Mouse (Mus musculus): Measurements from ENCODE around the gene Tmppe.
"Not testable (repeated sequence)": the region's sequence is repeated elsewhere in the genome, so short reads cannot be mapped to it uniquely, and the experiment has no call there.

Tmppe gene

DNA sequence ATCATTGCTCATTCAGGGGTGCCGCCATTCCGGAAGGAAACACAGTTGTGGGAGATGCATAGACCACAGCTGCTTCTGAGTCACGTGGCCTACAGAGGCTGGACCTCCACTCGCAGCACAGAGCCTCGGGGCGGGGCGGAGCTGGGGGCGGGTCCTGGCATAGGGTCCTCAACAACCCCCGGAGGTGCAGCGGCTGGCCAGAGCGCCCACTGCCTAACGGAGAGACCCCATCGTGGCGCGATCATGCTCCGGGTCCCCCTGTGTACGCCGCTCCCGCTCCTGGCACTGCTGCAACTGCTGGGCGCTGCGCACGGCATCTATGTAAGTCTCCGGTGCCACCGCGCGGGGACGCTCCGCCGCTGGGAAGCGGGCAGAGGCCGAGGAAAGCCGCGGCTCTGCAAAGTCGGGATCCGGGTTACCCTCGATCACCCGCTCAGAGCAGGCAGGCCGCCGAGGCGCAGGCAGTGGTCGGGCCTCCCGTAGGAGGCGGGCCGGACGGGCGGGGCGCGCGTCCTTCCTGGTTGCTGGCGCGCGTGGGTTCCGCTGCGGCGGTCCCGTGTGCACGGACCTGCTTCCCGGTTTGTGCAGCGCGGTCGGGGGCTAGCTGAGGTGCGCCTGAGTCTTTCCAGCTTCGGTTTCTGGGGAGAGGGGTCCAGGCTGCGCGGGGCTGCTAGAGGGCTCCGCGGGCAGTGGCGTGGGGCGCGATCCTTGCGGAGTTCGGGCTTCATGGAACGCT, at the start of gene Tmppe, which contains the start of gene Glb1:
Gene Tmppe (plus strand): TSS at position 157 of the 736 bp plus-strand sequence.
Gene Glb1 (plus strand): TSS at position 128 of the 736 bp plus-strand sequence.
- DNase-seq (ENCODE audit: low spot score) = peak; percentile 80

GRCm38 (mm10) chr9:114367783-114368470, 33.0 kb upstream of the Tmppe start:
- DNase-seq (ENCODE audit: low spot score) = peak; percentile 35

GRCm38 (mm10) chr9:114368471-114368858, 32.4 kb upstream of the Tmppe start:
- DNase-seq (ENCODE audit: low spot score) = no peak

DNA sequence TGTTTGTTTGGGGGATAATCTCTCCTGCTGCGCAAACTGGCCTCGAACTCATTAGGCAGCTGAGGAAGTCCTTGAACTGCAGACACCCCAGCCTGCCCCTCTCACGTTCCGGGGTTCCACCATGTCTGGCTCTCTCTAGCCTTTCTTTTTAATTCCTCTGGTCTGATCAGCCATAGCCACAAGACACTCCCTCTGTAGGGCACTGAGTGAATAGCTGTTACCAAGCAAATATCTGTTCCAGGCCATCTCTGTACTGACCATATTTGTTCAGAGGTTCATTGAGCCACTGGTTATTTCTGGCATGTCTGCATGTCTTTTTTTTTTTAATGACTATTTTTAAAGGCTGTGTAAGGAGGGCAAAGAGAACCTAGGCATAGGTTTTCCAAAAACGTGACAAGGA, 31.5 kb upstream of the Tmppe start:
- not testable (repeated sequence) for DNase-seq (ENCODE audit: low spot score)

GRCm38 (mm10) chr9:114371717-114372116, 29.2 kb upstream of the Tmppe start:
- DNase-seq (ENCODE audit: low spot score) = not testable (repeated sequence)

DNA sequence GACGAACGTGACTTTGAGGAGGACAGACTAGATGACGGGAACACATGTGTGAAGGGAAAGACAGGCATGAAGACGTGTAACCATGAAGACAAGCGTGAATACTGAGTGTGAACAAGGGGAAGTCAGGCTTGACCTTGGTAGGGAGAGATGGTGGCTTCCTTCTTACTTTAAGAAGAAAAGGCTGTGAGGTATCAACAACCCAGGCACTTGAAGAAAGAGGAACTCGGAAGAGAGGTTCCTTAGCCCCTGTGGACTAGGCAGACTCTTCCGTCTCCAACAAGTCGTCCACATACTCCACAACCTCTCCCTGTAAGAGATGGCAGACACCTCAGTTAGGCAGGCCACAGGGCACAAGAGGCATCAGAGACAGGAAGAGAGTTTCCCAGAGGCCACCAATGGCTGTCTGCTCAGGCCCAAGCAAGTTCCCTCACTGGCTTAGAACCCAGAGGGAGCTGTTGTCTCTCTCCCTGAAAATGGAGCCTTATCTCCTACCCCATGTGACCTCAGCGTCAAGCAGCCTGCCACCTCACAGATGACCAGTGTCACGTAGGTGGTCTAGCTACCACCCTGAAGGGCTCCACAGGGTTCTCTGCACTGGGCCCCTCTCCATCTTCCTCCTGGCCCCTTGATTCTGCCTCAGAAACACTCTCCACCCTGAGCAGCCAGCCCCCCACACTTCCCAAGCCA, 25.5 kb upstream of the Tmppe start:
- DNase-seq (ENCODE audit: low spot score) = no peak

GRCm38 (mm10) chr9:114377168-114377567, 23.7 kb upstream of the Tmppe start:
- no peak for DNase-seq (ENCODE audit: low spot score)

DNA sequence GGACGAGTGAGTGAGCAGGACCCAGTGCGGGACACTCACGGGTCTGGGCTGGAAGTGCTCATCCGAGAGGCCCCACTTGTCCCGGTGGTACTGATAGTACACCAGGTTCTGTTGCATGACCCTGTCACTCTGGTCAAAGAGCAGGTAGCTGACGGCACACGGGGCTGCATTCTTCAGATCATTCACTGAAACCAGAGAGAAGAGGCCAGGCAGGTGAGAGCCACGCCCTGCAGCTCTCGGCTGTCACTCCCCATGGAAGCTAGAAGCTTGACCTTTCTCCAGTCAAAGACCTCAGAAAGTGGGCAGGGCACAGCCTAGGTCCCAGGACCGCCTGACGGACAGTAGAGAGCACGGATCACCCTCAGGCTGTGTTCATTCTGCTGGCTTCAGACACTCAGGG, 21.0 kb upstream of the Tmppe start:
- DNase-seq (ENCODE audit: low spot score) = no peak

DNA sequence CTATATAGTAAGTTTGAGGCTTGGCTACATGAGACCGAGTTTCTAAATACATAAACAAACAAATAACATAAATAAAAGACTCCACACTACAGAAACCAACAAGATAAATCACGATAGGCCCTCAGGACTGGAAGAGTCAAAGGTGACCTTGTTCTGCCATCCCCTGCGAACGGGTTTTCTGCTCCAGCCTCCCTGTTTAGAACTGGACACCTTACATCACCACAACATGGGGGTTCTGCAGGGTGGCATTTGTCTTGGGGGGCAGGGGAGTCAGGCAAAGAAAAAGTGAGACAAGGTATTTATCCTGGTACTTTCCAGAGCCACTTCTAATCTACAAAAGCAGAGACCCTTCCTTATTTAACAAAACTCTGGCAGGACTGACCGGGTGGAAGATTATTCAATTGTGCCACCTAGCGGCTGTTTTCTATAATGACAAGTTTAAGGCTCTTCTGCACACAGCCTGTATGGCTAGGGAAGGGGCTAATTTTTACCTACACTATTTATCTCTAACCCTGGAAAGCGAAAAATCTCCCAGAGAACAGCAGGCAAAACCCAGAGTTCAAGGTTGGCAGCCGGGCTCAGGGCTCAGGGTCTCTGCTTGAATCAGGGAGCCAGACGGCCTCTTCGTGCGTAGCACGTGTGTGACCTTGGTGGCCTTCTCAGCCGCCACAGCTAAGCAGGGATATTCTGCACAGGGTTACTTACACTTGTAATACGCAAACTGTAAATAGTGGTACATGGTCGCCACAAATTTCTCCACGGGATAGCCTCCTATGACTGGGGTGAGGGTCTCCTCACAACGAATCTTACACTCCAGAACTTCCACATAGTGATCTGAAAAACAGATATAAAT, 19.8 kb upstream of the Tmppe start:
- peak; percentile 62 for DNase-seq (ENCODE audit: low spot score)

DNA sequence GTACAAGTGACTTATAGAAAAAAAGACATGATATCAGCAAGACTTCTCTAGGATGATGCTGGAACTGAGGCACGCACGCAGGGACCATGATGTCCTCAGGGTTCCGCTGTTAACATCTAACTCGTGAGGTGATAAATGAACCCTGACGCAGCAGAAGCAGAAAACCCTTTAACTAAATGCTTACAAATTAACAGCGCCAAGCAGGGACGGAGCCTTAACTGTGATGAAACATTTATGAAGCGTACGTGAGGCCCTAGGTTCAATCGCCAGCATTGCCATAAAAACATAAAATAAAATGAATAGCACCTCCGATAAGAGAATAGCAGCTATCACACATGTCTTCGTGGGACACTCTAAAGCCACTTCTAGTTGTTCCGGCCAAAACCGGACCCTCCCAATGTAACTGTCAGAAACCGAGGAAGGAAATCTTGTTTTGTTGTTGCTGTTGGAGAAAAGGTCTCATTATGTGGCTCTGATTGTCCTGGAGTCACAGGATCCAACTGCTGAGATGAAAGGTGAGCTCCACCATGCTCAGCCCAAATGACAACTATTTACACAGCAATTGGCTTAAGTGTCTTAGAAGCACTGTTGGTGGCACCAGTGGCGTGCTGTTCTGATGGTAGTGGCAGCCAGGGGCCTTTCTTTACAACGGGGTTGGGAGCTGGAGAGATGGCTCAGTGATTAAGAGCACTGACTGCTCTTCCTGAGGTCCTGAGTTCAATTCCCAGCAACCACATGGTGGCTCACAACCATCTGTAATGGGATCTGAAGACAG, 17.8 kb upstream of the Tmppe start:
- DNase-seq (ENCODE audit: low spot score) = no peak

- DNase-seq (ENCODE audit: low spot score) = no peak
These were observed 16.2 kb upstream of the Tmppe start for GRCm38 (mm10) chr9:114384691-114385090.

GRCm38 (mm10) chr9:114385160-114385559, 15.7 kb upstream of the Tmppe start:
- DNase-seq (ENCODE audit: low spot score) = no peak

GRCm38 (mm10) chr9:114387086-114387485, 13.8 kb upstream of the Tmppe start:
- no peak for DNase-seq (ENCODE audit: low spot score)

GRCm38 (mm10) chr9:114388288-114388687, 12.6 kb upstream of the Tmppe start:
- DNase-seq (ENCODE audit: low spot score) = no peak

- DNase-seq (ENCODE audit: low spot score) = peak; percentile 16
These were observed 12.1 kb upstream of the Tmppe start for GRCm38 (mm10) chr9:114388701-114389370.

DNA sequence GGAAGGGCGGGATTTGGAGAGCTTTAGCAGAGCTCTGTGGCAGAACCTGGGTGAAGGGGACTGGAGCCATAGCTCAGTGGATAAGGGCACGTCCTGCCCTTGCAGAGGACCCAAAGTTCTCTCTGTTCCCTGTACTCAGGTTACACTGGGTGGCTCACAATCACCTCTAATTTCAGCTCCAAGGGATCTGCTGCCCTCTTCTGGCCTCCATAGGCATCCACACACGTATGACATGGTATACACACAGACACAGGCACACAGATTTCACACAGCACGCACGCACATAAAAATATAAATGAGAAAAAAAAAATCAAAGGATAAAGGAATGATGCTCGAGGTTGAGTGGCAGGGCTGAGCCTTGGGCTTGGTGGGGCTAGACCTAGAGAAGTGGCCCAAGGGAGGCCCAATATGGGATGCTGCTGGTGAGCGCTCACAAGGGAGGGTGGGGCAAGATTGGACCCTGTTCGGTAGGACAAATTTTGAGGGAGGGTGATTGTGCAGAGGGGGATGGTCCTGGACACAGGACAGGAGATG, 11.5 kb upstream of the Tmppe start:
- peak; percentile 41 for DNase-seq (ENCODE audit: low spot score)

GRCm38 (mm10) chr9:114389905-114390748, 10.8 kb upstream of the Tmppe start, which contains the start of gene Crtap:
Crtap (minus strand) TSS chr9:114390675.
- DNase-seq (ENCODE audit: low spot score) = peak; percentile 57

GRCm38 (mm10) chr9:114390749-114391075, 10.2 kb upstream of the Tmppe start:
- no peak for DNase-seq (ENCODE audit: low spot score)

GRCm38 (mm10) chr9:114394136-114394535, 6.8 kb upstream of the Tmppe start:
- DNase-seq (ENCODE audit: low spot score) = not testable (repeated sequence)
